Mouse (Mus musculus) left cerebral cortex, adult 2 months (tissue): ENCODE measurements around the gene Lgi4. TPM values are rescaled to one million over a fixed set of nuclear protein-coding genes. Genes with fewer than 3 reads are reported as not detected.
A peak's percentile ranks its signal among the peaks of the same experiment; 100 is the strongest.

ENCODE experiments used
- DNase-seq, 2 experiments: peaks; one replicate each; pipeline ENCODE4 v3.0.0; 2021 to 2022; ENCODE audit warnings: low spot score in 2 of 2, mixed read lengths in 1 of 2; ENCODE audit errors: extremely low spot score in 1 of 2
- H3K27ac ChIP-seq: fragments of 200-600 bp; 2 replicates; pipeline ENCODE4 v1.8.1; 2022
- H3K4me3 ChIP-seq: fragments of 200-600 bp; 2 replicates; pipeline ENCODE4 v1.8.1; 2022
- CTCF ChIP-seq: fragments of 200-600 bp; IDR thresholded peaks from 2 replicates; pipeline ENCODE4 v1.8.1; 2022; ENCODE audit warnings: antibody characterized with exemption, mild to moderate bottlenecking, moderate library complexity
- intact Hi-C: fragments of 180-260 bp; cut with DNase I; formaldehyde crosslinking; loops from one replicate; pipeline ENCODE4 v1.15.1; 2025
- total RNA-seq, 2 experiments: library from RNA; stranded (reverse); gene quantifications; 2 replicates each; pipeline ENCODE4 v1.2.3; 2021

Lgi4 gene
- total RNA-seq, 2 experiments from 2014 or later = 28.9 to 34.1 TPM

DNA sequence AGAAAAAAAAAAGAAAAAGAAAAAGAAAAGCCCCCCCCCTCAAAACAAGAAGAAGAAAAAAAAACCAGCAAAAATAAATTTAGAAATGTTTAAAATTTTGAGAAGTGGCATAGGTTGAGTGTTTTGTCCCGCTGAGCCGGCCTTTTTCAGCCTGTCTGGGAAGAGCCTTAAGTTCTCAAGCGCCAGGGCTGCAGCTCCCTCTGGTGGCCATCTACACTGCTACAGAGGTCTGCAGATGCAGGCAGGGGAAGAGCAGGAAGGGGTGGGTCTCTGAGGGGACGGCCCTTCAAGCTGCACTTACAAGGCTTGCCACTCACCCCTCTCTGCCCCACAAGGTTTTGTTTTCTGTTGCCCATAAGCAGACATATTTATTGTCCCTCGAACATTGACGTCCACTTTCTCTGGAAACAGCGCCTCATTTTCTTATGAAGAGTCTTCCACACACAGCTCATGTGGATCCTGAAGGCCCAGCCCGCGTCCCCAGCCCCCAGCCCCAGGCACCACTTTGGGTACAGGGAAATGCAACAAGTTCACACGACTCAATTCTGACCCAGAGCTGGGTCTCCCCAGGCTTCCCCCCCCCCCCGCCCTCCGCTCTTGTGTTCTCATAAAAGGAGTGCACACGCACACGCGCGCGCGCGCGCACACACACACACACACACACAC, 38.6 kb downstream of the Lgi4 start:
- DNase-seq = peak; percentile 88 to 90
- Histone ChIP-seq H3K27ac (no peak overlapping the region), H3K4me3 (no peak overlapping the region)
- TF ChIP-seq CTCF = peak; percentile 94
- intact Hi-C loops = loop anchor here (1.0 to 5.0 kb wide), 3 partner anchors 38 to 225 kb away; partner anchors contain the start of genes Lgi4 and Usf2

DNA sequence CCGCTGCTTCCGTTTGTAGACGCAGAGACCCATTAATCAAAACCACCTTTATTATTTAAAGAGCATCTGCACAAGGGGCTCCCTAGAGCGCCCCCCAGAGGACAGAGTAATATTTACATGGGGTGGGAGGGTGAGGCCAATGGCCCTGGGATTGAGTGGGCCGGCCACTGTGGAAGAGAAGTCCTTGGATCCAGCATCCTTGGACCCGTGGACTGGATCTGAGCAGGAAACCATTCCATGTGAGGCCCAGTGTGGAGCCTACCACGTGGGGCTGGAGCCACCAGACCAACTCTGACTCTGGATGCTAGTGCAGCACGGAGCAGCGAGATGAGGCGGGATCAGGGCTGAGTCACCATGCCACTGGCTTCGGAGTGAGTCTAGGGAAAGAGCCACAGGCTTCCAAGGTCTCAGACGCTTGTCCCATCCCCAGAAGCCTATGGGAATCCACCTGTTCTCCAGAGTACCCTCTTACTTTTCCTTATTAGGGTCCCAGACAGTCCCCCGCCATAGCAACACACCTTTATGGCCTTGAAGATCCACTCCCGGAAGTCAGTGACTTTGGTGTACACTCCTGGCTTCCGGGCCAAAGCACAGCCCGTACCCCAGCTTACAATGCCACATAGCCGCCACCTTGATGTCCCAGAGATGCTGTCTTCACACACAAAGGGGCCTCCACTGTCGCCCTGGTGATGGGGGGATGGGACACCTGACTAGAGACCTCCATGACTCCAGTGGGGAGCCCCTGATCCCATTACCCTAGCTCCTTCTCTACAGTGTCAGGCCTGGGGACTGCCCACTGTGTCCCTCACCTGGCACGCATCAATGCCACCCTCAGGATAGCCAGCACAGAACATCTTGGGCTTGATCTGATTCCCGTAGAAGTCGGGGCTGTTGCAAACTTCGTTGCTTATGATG, 39.8 kb downstream of the Lgi4 start:
- Histone ChIP-seq H3K27ac (no peak overlapping the region), H3K4me3 (no peak overlapping the region)
- TF ChIP-seq CTCF = peak; percentile 40
- no peak for DNase-seq
- intact Hi-C loops = loop anchor here (5.0 kb wide), 2 partner anchors 142 to 227 kb away; partner anchors contain the start of gene Usf2

DNA sequence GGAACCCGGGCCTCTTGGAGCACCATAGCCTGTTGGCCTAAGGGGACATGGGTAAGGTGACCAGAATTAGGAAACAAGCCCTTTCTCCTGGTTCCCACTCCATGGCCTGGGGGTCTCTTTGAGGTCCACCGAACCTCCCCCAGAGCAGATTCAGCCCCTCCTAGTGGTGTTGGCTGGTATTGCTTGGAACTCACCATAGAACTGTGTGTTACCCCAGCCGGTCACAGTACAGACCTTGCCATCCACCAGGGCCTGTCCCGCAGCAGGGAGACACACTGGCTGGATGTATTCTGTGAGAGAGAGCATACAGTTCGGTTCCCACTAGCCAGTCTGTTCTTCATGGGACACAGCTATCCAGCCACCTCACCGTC, 40.5 kb downstream of the Lgi4 start:
- intact Hi-C loops = loop anchor here (5.0 kb wide), 2 partner anchors 142 to 227 kb away; partner anchors contain the start of gene Usf2

DNA sequence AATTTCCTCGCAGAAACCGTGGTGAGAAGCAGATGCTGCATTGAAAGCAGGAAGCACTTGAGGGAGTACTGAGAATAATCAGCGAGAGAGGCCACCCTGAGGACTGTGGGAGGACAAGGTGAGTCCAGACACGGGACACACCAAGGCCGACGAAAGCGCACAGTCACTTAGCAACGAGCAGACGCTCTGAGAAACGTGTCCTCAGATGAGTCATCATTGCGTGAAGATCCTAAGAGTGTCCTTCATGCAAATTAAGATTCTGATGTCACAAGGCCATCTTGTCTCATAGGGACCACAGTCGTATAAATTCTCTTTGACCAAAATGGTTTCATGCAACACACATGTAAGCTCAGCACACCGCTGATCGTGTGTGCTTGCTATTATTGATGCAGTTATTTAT, 41.6 kb downstream of the Lgi4 start:
- no peak for TF ChIP-seq CTCF
- no peak overlapping the region for H3K4me3 ChIP-seq
- H3K27ac ChIP-seq = no peak overlapping the region
- DNase-seq = no peak
- intact Hi-C loops = no loop called here

More for the DNA sequence above, 40.5 kb downstream of the Lgi4 start:
- peak; percentile 41 for TF ChIP-seq CTCF
- Histone ChIP-seq H3K4me3 (no peak overlapping the region), H3K27ac (no peak overlapping the region)
- no peak for DNase-seq

DNA sequence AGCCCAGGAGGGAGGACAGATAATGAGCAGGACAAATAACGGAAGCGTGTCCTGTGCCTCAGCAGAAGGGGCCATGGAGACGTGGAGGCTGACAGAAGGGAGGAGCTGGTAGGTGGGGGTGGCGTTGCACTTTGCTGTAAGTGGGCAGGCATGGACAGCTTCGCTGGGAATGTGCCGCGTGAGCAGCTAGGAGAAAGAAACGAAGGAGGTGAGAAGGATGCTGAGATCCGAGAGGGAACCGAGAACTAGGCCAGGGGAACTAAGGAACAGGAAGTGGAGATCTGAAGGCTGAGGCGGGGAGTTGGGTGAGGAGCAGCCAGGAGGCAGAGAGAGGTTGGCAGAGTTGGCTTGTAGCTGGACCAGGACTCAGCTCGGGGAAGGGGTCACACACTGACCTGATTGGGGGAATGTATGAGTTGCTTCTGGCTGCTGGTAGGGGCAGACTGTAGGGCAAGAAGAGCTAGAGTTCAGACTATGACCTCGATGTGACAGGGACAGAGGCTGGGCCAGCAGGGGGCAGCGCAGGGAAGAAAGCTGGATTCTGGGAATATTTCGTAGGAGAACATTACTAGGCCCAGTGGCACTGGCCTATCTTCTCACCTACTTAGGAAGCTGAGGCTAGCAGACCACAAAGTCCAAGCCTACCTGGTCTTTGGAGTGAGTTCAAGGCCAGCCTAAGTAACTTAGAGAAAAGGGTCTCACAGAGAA, 46.1 kb downstream of the Lgi4 start:
- intact Hi-C loops = loop anchor here (2.0 kb wide), 2 partner anchors 20 to 72 kb away; no protein-coding TSS in a partner anchor
- DNase-seq = peak; percentile 60 to 68
- TF ChIP-seq CTCF = peak; percentile 67
- no peak overlapping the region for H3K4me3 ChIP-seq
- H3K27ac ChIP-seq = peak overlapping the region; percentile 47

DNA sequence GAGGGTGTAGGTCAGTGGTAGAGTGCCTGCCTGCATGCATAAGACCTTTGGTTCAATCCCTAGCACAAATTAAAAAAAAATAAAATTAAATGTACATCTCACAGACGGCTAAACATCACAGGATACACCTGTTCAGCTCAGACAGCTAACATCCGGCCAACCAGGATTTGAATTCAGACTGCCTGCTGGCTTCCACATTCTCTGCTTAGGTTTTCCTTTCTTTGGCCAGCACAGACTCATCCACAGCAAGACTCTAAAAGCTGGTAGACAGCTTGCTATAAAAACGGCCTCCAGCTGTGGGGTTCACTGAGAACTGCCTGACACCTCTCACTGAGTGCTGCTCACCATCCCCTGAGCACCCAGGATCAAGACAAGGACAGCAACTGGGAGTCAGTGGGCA, 47.0 kb downstream of the Lgi4 start:
- intact Hi-C loops = no loop called here
- Histone ChIP-seq H3K27ac (no peak overlapping the region), H3K4me3 (no peak overlapping the region)
- TF ChIP-seq CTCF = no peak
- no peak for DNase-seq

DNA sequence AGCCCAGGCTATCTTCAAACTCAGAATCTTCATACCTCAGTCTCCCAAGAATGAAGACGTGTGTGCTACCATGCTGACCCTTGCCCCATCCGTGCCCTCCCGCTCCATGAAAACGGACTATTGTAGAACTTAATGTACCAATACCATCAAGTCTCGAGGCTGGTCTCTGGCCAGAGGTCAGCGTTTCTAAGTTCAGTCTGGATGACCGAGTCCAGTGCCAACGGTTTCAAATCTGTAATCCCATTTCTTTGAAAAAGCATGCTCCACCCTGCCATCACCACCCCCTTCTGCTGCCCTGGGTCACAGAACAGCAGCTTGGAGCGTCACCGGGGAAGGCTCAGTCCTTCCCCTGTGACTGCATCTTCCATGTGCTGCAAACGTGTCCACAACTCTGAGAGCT, 48.6 kb downstream of the Lgi4 start:
- TF ChIP-seq CTCF = no peak
- Histone ChIP-seq H3K4me3 (no peak overlapping the region), H3K27ac (no peak overlapping the region)
- no peak for DNase-seq
- intact Hi-C loops = no loop called here

DNA sequence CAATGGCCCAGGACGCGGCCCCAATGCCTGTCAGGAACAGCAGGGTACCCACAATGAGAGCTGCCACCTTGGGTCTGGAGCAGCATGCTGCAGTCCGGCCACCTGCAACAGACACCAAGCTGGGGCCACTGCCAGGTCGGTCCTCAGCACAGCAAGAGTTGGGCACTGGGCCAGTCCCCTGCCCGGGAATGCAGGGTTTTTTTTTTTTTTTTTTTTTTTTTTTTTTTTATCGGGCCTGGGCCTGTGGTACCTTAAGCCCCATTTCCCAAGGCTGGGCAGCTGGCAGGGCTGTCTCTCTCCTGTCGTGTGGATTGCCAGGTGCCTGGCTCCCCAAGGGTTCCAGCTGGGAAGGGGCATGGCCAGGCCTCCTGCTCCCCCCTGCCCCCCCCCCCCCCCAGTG, 49.9 kb downstream of the Lgi4 start:
- intact Hi-C loops = no loop called here
- Histone ChIP-seq H3K4me3 (no peak overlapping the region), H3K27ac (no peak overlapping the region)
- DNase-seq = no peak
- no peak for TF ChIP-seq CTCF

DNA sequence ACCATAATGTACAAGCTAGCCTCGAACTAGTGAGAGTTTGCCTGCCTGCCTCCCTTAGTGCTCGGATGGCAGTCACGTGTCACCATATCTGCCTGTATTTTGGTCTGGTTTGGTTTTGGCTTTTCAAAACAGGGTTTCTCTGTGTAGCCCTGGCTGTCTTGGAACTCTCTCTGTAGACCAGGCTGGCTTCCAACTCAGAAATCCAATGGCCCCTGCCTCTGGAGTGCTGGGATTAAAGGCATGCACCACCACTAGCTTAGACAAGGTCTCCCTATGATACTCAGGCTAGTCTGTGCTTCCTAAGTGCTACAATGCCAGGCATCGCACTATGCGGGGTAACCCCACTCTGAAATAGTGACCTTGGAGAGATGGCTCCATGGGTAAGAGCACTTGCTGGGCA, 50.7 kb downstream of the Lgi4 start:
- intact Hi-C loops = no loop called here
- no peak for TF ChIP-seq CTCF
- DNase-seq = no peak
- no peak overlapping the region for H3K27ac ChIP-seq
- no peak overlapping the region for H3K4me3 ChIP-seq

DNA sequence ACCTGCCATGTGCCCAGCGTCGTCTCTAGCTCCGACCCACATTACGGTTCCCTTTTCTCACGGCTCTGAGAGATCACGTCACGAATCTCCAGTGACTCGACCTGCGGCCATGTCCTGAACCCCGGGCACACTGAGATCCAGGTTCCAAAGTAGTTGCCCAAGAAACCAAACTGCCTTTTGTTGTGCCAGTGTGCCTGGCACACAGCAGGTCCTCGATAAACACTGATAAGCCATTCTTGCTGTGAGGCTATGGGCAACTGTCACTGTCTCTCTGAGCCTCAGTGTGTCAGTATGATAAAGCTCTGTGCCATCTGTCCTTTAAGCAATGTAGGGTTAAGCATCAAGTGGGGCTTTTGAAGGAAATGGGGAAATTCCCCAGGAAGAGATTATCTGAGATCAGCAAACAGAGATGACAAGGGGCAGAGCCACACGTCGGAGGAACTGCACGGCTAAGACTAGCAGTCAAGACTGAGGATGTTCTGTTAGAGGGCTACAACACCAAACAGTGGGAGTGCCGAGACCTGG, 51.8 kb downstream of the Lgi4 start:
- H3K27ac ChIP-seq = no peak overlapping the region
- no peak for DNase-seq
- H3K4me3 ChIP-seq = no peak overlapping the region
- no peak for TF ChIP-seq CTCF
- intact Hi-C loops = no loop called here

DNA sequence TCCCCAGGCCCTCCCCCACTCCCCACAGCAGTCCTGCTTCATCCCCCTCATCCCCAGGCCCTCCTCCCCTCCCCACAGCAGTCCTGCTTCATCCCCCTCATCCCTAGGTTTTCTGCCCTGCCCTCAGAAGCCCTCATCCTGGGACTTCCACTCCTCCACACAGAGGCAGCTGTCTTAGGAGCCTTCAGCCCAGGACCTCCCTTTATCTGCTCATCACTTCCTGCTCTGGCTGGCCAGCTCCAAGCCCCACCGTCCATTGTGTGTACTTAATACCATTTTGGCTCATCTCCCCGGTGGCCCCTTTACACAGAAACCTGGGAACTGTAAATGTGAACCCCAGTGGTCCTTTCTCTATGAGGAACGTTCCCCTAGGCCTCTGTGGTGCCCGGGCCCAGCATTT, 52.9 kb downstream of the Lgi4 start:
- intact Hi-C loops = no loop called here
- DNase-seq = no peak
- Histone ChIP-seq H3K4me3 (no peak overlapping the region), H3K27ac (no peak overlapping the region)
- no peak for TF ChIP-seq CTCF
